Mouse (Mus musculus): ENCODE measurements around the gene Gpatch2. TPM values are rescaled to one million over a fixed set of nuclear protein-coding genes. Genes with fewer than 3 reads are reported as not detected.

Gpatch2 gene
- polyA plus RNA-seq, 1 experiment = 0.39 TPM

GRCm38 (mm10) chr1:187400834-187401233, 185.5 kb downstream of the Gpatch2 start:
- Histone ChIP-seq H3K9me3 (ENCODE audit: control insufficient read depth, low read length) (peaks cover 2% of the 10 kb centered on the region; the same call in 1 of the 2 replicates), H3K4me3 (replicated peaks) (no peak overlapping the region), H3K36me3 (ENCODE audit: control insufficient read depth) (no peaks in the 10 kb centered on the region), H3K27me3 (ENCODE audit: control insufficient read depth) (no peaks in the 10 kb centered on the region), H3K4me1 (ENCODE audit: control insufficient read depth) (no peaks in the 10 kb centered on the region)
- TF ChIP-seq GATA1 (IDR thresholded peaks at IDR 0.05; ENCODE audit: low read length) (no peak), TAL1 (IDR thresholded peaks at IDR 0.05; ENCODE audit: low read length) (no peak)

Other genes starting within 250 kb of the Gpatch2 start
- gene D1Pas1, start 248.1 kb upstream of the Gpatch2 start, polyA plus RNA-seq (2012) = not detected in 2 replicates
- not detected in 2 replicates for gene Spata17, start within 50 bp of the Gpatch2 start, polyA plus RNA-seq (2012)

Measured in erythroblast, embryonic 14.5 days (primary cell).